Mouse (Mus musculus) fibroblast of lung, adult 2 months (primary cell): ENCODE results near the gene Rnf217.

ENCODE experiments used
- DNase-seq: peaks from one replicate; pipeline ENCODE4 v3.0.0-alpha.2; 2011; ENCODE audit warnings: low read depth

The Rnf217 gene

GRCm38 (mm10) chr10:31495826-31496225 lies 113.2 kb downstream of the Rnf217 start:
- DNase-seq, result no peak

DNA sequence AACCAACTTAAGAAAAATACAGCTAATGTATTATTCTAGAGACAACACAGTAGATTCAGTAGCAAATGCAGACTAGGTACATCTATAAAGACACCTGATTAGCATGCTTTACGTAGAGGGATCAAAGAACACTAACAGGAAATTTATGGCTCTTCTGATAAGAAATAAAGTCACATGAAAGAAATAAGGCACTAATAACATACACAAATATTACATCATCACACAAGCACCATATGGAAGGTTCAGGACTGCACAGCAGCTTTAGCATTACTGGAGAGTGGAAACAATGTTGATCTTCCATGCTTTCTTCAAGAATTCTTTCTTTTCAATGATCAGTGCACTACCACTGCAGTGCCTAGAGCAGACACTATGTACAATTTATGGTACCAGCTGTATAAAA lies 114.7 kb downstream of the Rnf217 start:
- DNase-seq, result no peak

DNA sequence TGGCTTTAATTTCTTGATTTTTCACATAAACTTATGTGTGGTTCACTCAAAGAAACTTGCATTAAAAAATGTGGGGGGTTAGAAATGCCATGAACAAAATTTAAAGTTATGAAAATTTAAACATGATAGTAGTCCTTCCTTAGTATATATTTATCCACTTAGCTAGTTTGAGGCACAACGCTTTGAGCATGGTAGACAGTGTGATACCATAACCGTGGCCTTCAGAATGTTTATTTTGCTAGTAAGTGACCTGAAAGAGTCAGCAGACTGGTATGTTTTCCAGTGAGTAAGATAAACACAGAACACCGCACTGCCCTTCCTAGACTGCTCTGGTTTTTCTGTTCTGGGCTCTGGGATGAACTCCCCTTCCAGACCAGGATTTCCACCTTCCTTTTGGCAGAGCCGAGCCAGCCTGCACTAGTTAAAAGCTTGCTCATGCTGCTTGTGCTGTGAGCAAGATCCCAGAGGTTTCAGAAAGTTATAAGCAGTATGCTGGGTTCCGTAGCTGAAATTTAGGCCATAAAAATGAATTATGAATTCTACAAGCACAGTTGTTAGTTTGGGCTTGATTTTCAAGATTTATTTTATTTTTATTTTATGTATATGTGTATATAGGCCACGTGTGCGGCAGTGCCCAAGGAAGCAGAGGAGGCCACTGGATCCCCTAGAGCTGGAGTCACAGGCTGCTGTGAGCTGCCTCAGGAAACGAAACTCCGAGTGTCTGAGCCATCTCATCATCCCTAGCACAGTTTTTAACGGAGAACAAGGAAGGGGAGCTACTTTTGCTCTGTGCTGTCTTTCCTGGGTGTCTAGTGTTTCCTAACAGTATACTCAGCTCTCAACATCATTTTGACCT lies 141.7 kb downstream of the Rnf217 start:
- peak; percentile 40 for DNase-seq

DNA sequence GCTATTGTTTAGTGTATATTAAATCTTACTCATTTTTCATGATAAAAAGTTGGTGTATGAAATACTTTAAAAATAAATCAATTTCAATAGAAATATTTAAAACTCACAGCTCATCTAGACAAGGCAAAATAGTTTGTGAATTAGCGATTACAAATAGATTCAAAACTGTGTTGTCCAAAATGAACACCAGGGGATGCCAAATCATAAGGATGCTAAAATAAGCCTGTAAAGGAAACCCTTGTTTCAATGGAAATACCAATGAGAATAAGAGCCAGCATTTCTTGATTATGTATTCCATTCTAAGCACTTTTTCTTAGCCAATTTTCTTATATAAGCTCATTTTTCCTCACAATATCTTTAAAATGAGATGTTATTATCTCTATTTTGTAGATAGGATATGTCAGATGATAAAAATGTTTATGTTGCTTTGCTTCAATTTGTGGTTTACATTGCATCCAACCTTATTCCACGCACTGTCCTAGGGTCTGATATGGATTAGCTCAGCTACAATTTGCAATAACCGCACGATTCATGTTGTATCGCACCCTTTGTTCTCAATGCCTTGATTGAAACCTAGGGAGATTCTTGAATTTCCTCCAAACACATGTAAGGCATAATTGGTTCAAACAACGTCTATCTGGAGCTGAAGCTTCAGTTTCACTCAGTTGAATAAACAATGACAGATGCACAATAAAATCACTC lies 143.0 kb downstream of the Rnf217 start:
- DNase-seq, result peak; percentile 34

- DNase-seq, result no peak
Measured at GRCm38 (mm10) chr10:31465424-31465823, 143.6 kb downstream of the Rnf217 start.

DNA sequence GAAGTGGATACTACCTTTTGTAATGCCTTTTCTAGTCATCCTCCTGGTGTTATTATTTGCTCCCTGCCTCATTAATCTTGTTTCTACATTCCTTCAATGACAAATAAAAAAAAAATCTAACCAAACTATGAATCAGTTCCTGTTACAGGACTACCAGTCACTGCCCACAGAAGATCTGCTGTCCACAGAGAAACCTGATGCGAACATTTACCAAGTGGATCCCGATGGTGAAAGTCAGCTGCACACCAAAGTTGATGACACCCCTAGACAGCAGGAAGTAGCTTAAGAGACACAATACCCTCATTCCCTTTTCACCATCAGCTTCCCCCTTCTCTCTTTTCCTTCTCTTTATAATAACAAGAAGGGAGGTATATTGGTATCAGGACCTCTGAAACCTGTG lies 145.9 kb downstream of the Rnf217 start:
- DNase-seq, result no peak

DNA sequence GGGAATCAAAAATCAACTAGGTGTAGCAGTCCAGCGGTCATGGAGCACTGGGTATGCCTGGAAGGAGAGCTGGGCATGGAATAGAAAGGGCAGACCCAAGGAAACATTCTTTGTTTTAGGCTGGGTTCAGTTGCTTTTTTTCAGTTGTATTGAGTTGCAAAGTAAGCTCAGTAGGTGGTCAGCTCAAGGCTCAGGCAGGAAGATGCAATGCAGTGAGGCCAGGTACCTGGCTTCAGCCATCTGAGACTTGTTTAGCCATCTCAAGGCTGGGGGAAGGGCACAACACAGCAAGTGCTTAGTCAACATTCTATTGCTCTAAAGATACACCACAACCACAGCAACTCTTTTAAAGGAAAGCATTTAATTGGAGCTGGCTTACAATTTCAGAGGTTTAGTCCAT lies 152.2 kb downstream of the Rnf217 start:
- no peak for DNase-seq

GRCm38 (mm10) chr10:31447083-31447482 lies 161.9 kb downstream of the Rnf217 start:
- DNase-seq, result no peak

DNA sequence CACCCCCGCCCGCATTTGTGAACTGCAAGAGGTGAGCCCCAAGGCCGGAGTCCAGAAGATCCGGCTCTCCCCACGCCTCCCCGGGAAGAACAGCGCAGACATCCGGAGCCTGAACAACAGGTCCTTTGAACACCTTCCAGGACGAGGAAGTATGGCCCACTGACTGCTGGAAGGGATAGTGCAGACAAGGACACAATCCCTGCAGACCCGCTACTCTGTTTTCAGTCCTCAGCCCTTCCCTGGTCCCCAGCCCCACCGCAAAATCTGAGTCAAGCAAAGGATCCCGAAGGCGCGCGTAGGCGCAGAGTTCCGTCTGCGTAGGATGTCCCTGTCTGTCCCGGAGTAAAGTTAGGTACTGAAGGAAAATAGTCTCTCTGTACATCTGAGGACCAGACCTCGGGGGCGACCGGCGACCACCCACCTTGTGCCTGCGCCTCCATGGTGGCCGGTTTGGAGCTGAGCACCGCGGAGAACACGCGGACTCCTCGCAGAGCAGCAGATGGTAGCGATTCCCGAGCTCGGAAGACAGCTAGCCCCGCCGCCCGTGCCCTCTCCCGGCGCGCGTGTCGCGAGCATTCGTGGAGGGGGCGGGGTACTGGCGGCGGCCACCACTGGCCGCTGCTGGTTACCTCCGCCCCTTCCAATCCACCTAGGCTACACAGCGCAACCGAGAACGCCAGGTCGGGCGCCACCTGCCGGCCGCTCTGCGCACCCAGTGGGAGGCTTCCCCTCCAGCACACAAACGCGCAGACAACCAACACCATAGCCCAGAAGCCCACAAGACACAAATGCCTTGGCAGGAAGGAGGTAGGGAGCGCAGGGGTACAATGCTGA lies 163.5 kb downstream of the Rnf217 start, which contains the start of gene Tpd52l1:
Gene Tpd52l1, minus strand, starts transcription at position 668 of the 834 bp plus-strand sequence.
- DNase-seq, result peak; percentile 34

GRCm38 (mm10) chr10:31444206-31444605 lies 164.8 kb downstream of the Rnf217 start:
- no peak for DNase-seq
